Mouse (Mus musculus): ENCODE data around the gene 1700028K03Rik. TPM values are rescaled to one million over a fixed set of nuclear protein-coding genes. Genes with fewer than 3 reads are reported as not detected.

1700028K03Rik gene
- total and polyA plus RNA-seq, 3 experiments: not detected

GRCm38 (mm10) chr5:107518602-107519001 lies 15.9 kb upstream of the 1700028K03Rik start:
- no peak for DNase-seq (ENCODE audit: low read depth, low spot score)
- no peak overlapping the region for H3K27ac ChIP-seq (ENCODE audit: control insufficient read depth, low read depth, low read length)
- H3K9me3 ChIP-seq (replicated peaks; ENCODE audit: insufficient read depth, low read length): no peaks in the 10 kb centered on the region
- H3K36me3 ChIP-seq (ENCODE audit: control insufficient read depth in 1 of 2, insufficient read depth in 2 of 2, low read length in 2 of 2): no peaks in the 10 kb centered on the region; a peak in 1 of 4 replicates
- H3K4me1 ChIP-seq (ENCODE audit: control insufficient read depth in 1 of 2, insufficient read depth in 2 of 2, low read length in 2 of 2): 0 out of 4 replicates have a peak, but pooled peaks cover 0 to 2% of the 10 kb centered on the region in 2 experiments
- H3K79me2 ChIP-seq (ENCODE audit: control insufficient read depth, insufficient read depth, low read length, poor library complexity): no peaks in the 10 kb centered on the region
- H3K9ac ChIP-seq (ENCODE audit: control insufficient read depth, low read depth, low read length, poor library complexity, severe bottlenecking): no peak overlapping the region
- H3K4me3 ChIP-seq (ENCODE audit: control insufficient read depth in 1 of 2, insufficient read depth in 1 of 2, low read depth in 2 of 2, low read length in 2 of 2): no peak overlapping the region
- H3K27me3 ChIP-seq (ENCODE audit: control insufficient read depth in 1 of 2, insufficient read depth in 2 of 2, low read length in 2 of 2): no peaks in the 10 kb centered on the region; a peak in 1 of 4 replicates
- TF ChIP-seq USF1 (IDR thresholded peaks at IDR 0.05; ENCODE audit: low read depth, low read length) (no peak), MAX (IDR thresholded peaks at IDR 0.05; ENCODE audit: low read length) (no peak), ZNF384 (IDR thresholded peaks at IDR 0.05; ENCODE audit: low read depth, low read length) (no peak)

GRCm38 (mm10) chr5:107521386-107521785 lies 13.1 kb upstream of the 1700028K03Rik start:
- no peak for TF ChIP-seq JUND (IDR thresholded peaks at IDR 0.05; ENCODE audit: low read depth, low read length)
- H3K79me2 ChIP-seq (ENCODE audit: control insufficient read depth, insufficient read depth, low read length, poor library complexity): no peaks in the 10 kb centered on the region
- H3K4me3 ChIP-seq (ENCODE audit: control insufficient read depth in 1 of 2, insufficient read depth in 1 of 2, low read depth in 2 of 2, low read length in 2 of 2): no peak overlapping the region
- DNase-seq (ENCODE audit: low read depth, low spot score): no peak
- no peak overlapping the region for H3K27ac ChIP-seq (ENCODE audit: control insufficient read depth, low read depth, low read length)
- no peaks in the 10 kb centered on the region; a peak in 2 of 4 replicates for H3K27me3 ChIP-seq (ENCODE audit: control insufficient read depth in 1 of 2, insufficient read depth in 2 of 2, low read length in 2 of 2)
- no peaks in the 10 kb centered on the region for H3K36me3 ChIP-seq (ENCODE audit: control insufficient read depth in 1 of 2, insufficient read depth in 2 of 2, low read length in 2 of 2)
- no peaks in the 10 kb centered on the region for H3K4me1 ChIP-seq (ENCODE audit: control insufficient read depth in 1 of 2, insufficient read depth in 2 of 2, low read length in 2 of 2)
- no peaks in the 10 kb centered on the region for H3K9me3 ChIP-seq (replicated peaks; ENCODE audit: insufficient read depth, low read length)
- no peak overlapping the region for H3K9ac ChIP-seq (ENCODE audit: control insufficient read depth, low read depth, low read length, poor library complexity, severe bottlenecking)

DNA sequence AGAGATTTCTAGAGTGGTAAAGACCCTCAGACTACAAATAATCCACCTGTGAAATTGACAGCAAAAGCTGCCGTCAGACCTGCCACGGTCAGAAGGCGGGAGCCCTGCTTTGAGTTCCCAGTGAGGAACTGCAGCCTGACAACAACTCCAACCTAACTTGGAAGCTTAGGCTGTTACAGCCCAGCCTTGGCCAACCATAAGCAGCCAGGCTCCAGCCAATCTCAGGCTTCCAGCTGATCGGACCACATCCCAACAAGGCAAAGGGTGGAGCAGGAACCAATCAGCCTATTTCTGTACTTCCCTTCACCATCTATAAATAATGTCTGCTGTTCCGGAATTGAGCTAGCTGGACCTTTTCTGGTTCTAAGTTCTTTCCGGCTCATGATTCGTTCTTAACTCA lies 12.6 kb upstream of the 1700028K03Rik start:
- Histone ChIP-seq H3K79me2 (ENCODE audit: control insufficient read depth, insufficient read depth, low read length, poor library complexity) (no peaks in the 10 kb centered on the region), H3K9me3 (replicated peaks; ENCODE audit: insufficient read depth, low read length) (no peaks in the 10 kb centered on the region), H3K9ac (ENCODE audit: control insufficient read depth, low read depth, low read length, poor library complexity, severe bottlenecking) (no peak overlapping the region), H3K27me3 (ENCODE audit: control insufficient read depth in 1 of 2, insufficient read depth in 2 of 2, low read length in 2 of 2) (no peaks in the 10 kb centered on the region; a peak in 2 of 4 replicates), H3K4me3 (ENCODE audit: control insufficient read depth in 1 of 2, insufficient read depth in 1 of 2, low read depth in 2 of 2, low read length in 2 of 2) (no peak overlapping the region), H3K4me1 (ENCODE audit: control insufficient read depth in 1 of 2, insufficient read depth in 2 of 2, low read length in 2 of 2) (no peaks in the 10 kb centered on the region), H3K27ac (ENCODE audit: control insufficient read depth, low read depth, low read length) (no peak overlapping the region), H3K36me3 (ENCODE audit: control insufficient read depth in 1 of 2, insufficient read depth in 2 of 2, low read length in 2 of 2) (no peaks in the 10 kb centered on the region)
- DNase-seq (ENCODE audit: low read depth, low spot score): no peak
- TF ChIP-seq GATA1 (IDR thresholded peaks at IDR 0.05; ENCODE audit: low read depth, low read length) (no peak), POLR2AphosphoS5 (IDR thresholded peaks at IDR 0.05; ENCODE audit: borderline replicate concordance, low read depth, low read length) (no peak), UBTF (IDR thresholded peaks at IDR 0.05; ENCODE audit: borderline replicate concordance, insufficient read depth, low read depth, low read length) (no peak), ELF1 (IDR thresholded peaks at IDR 0.05; ENCODE audit: low read depth, low read length) (no peak)

DNA sequence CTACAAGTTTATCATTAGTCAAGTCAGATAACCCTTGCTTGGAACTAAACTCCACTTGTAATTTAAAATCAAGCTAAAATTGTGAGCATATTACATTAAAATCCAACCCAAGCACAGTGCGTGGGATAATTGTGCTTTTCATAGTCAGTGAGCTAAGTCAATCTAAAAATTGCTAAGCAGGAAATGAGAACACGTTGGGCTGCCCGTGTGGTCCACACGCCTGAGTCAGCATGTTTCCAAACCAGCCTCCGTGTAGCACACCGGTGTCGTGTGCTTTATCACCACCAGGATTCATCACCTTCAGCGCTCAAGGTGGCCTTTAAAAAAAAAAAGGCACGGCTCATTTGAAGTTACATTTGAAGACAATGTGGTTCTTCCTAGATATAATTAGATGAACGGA lies 10.2 kb upstream of the 1700028K03Rik start:
- H3K27me3 ChIP-seq (ENCODE audit: control insufficient read depth in 1 of 2, insufficient read depth in 2 of 2, low read length in 2 of 2): no peaks in the 10 kb centered on the region; a peak in 2 of 4 replicates
- no peak for DNase-seq (ENCODE audit: low read depth, low spot score)
- H3K9me3 ChIP-seq (replicated peaks; ENCODE audit: insufficient read depth, low read length): no peaks in the 10 kb centered on the region
- no peak for TF ChIP-seq CTCF (IDR thresholded peaks at IDR 0.05 in 2 of 3, conservative IDR thresholded peaks at IDR 0.05 in 1 of 3; ENCODE audit: control insufficient read depth in 1 of 3, insufficient read depth in 1 of 3, low read depth in 2 of 3, low read length in 3 of 3, poor library complexity in 1 of 3, severe bottlenecking in 1 of 3)
- TF ChIP-seq TAL1 (IDR thresholded peaks at IDR 0.05; ENCODE audit: low read length): no peak
- no peak for TF ChIP-seq EP300 (IDR thresholded peaks at IDR 0.05; ENCODE audit: low read depth in 1 of 2, low read length in 2 of 2)
- no peak for TF ChIP-seq POLR2A (IDR thresholded peaks at IDR 0.05; ENCODE audit: control insufficient read depth in 1 of 2, insufficient read depth in 1 of 2, low read depth in 1 of 2, low read length in 2 of 2, poor library complexity in 1 of 2)
- TF ChIP-seq MYC (IDR thresholded peaks at IDR 0.05; ENCODE audit: low read depth, low read length): no peak
- no peak for TF ChIP-seq ETS1 (IDR thresholded peaks at IDR 0.05; ENCODE audit: low read depth, low read length)
- TF ChIP-seq USF2 (IDR thresholded peaks at IDR 0.05; ENCODE audit: borderline replicate concordance in 1 of 2, insufficient read depth in 1 of 2, low read depth in 1 of 2, low read length in 2 of 2): no peak
- TF ChIP-seq USF1 (IDR thresholded peaks at IDR 0.05; ENCODE audit: low read depth, low read length): no peak
- TF ChIP-seq HCFC1 (IDR thresholded peaks at IDR 0.05; ENCODE audit: low read depth, low read length): no peak
- no peak for TF ChIP-seq GABPA (IDR thresholded peaks at IDR 0.05; ENCODE audit: low read depth, low read length)
- no peak for TF ChIP-seq CHD2 (IDR thresholded peaks at IDR 0.05; ENCODE audit: low read length)
- no peak for TF ChIP-seq RAD21 (IDR thresholded peaks at IDR 0.05; ENCODE audit: low read depth, low read length)
- no peaks in the 10 kb centered on the region for H3K79me2 ChIP-seq (ENCODE audit: control insufficient read depth, insufficient read depth, low read length, poor library complexity)
- no peaks in the 10 kb centered on the region for H3K4me1 ChIP-seq (ENCODE audit: control insufficient read depth in 1 of 2, insufficient read depth in 2 of 2, low read length in 2 of 2)
- H3K36me3 ChIP-seq (ENCODE audit: control insufficient read depth in 1 of 2, insufficient read depth in 2 of 2, low read length in 2 of 2): no peaks in the 10 kb centered on the region
- H3K27ac ChIP-seq (ENCODE audit: control insufficient read depth, low read depth, low read length): no peak overlapping the region
- no peak overlapping the region for H3K9ac ChIP-seq (ENCODE audit: control insufficient read depth, low read depth, low read length, poor library complexity, severe bottlenecking)
- no peak overlapping the region for H3K4me3 ChIP-seq (ENCODE audit: control insufficient read depth in 1 of 2, insufficient read depth in 1 of 2, low read depth in 2 of 2, low read length in 2 of 2)

All from MEL (cell line).